Mouse (Mus musculus): ENCODE data around the gene Ankrd50.

- TF ChIP-seq CTCF (IDR thresholded peaks at IDR 0.05; ENCODE audit: extremely low read depth, insufficient read depth, low read length) (no peak), POLR2A (IDR thresholded peaks at IDR 0.05; ENCODE audit: extremely low read depth, insufficient read depth, low read length) (no peak)
These were observed 1.9 kb downstream of the Ankrd50 start for GRCm38 (mm10) chr3:38482749-38483148.
